Mouse (Mus musculus): ENCODE data around the gene Ptprz1. TPM values are rescaled to one million over a fixed set of nuclear protein-coding genes. Genes with fewer than 3 reads are reported as not detected.

Gene Ptprz1
- not detected for total RNA-seq (2023)

DNA sequence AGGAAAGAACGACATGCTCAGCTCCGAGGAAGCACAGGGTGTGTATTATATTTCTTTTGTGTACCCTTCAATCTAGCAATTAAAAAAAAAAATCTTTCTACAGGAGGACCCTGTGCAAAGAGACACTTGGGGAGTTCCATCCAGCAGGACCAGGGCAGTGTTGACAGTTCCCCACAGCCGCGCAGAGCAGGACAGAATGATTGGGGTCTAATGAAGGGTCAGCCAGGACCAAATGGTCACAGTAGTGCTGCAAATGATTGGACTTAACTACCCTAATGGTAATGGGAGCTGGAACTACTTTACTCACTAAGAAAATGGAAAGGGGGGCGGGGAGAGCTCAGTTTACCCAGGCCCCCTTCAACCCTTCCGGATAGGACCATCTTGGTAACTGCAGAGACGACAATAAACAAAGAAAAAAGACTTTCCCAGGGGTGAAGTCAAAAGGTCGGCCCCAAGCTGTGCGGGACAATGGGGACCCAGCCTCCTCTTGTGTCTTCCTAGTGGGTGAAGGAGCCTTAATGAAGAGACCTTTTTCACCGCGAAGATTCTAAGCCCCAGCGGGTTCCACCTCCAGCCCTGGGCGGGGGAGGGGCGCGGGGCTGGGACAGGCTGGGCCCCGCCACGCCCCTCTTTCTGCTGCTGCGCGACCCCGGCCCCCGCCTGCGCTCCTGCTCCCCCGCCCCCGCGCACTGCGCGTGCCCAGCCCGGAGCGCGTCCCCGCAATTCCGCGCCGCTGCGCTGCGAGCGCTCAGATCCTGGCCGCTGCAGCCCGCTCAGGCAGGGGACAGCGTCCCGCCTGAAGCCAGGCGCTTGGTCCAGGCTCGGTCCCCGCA, at the start of gene Ptprz1:
Gene Ptprz1, plus strand, starts transcription at position 722 of the 833 bp plus-strand sequence.

